Mouse (Mus musculus) brain, adult 10 weeks (tissue): ENCODE measurements around the gene Esp16. TPM values are rescaled to one million over a fixed set of nuclear protein-coding genes. Genes with fewer than 3 reads are reported as not detected.

Experiments used
- polyA plus RNA-seq: library from polyadenylated mRNA; stranded (reverse); fragments of 350-450 nt; fragmentation: Illumina TruSeq; extraction: RNeasy Lipid Tissue Mini Kit (QIAGEN cat#74804); gene quantifications from one replicate; pipeline ENCODE4 v1.2.3, GENCODE M21; 2015; ENCODE audit warnings: low read depth, low replicate concordance

The Esp16 gene
- polyA plus RNA-seq, result not detected

DNA sequence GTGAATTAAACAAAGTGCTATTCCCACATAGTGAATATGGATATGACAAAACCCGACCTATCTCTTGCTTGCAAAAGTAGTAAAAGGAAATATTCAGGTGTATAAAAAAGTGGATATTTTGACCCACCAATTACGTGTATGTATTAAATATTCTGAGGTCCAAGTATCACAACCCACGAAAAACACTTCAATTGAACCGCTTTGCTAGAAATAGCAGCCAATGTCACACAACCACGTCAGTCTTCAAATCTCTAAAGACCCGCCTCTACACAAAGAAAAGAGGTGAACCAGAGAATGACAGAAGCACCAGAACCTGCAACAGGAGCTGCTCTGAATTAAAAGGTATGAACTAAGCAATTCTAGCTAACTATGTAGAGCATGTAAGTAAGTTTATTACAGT lies at the start of gene Esp16:
Gene Esp16 (plus strand): TSS at position 301 of the 400 bp plus-strand sequence.

Other genes starting within 250 kb of the Esp16 start
- gene Esp18, start 129.8 kb upstream of the Esp16 start, polyA plus RNA-seq, result not detected
- gene Esp15, start 104.8 kb downstream of the Esp16 start, polyA plus RNA-seq, result not detected